Comparison of ENCODE assay signal across 11 mouse cellular contexts in genomic region chr13:52188605-52189003, GRCm38 (mm10).
A peak's percentile ranks its signal among the peaks of the same experiment; 100 is the strongest.
DNase-seq lines count a peak whose midpoint lies in the region; ATAC-seq lines count a peak whose summit lies in the region.
"Had no signal": no experiment of that assay in that cellular context is flagged by ENCODE, and none has a peak within 500 bp of the region (broad histone marks: within the 10 kb centered on the region; RNA-seq: fewer than 3 reads in every experiment).

No protein-coding gene starts in this region.

- H3K9me3 ChIP-seq in midbrain, embryonic 12.5 days = no peaks in the 10 kb centered on the region
- H3K9me3 ChIP-seq in midbrain, embryonic 16.5 days (replicated peaks; ENCODE audit: control insufficient read depth, low read length, poor library complexity, severe bottlenecking) = no peaks in the 10 kb centered on the region
- H3K9me3 ChIP-seq in hindbrain, embryonic 10.5 days = no peaks in the 10 kb centered on the region
- no peaks in the 10 kb centered on the region for H3K9me3 ChIP-seq in neural tube, embryonic 13.5 days
- H3K9me3 ChIP-seq: forebrain, embryonic 13.5 days; hindbrain, embryonic 15.5 days had no signal

- WGBS in midbrain, embryonic 12.5 days = 59% methylated on average over 2 of the region's 2 CpGs
- WGBS in midbrain, embryonic 16.5 days = 56% methylated on average over 2 of the region's 2 CpGs
- WGBS in hindbrain, embryonic 10.5 days = 58% methylated on average over 2 of the region's 2 CpGs
- 22% methylated on average over 2 of the region's 2 CpGs for WGBS in neural tube, embryonic 13.5 days

- DNase-seq in heart, adult 18-20 months = peak; percentile 25 to 39
- no peak for DNase-seq in heart, postnatal 36 days
- DNase-seq in hindbrain, embryonic 10.5 days (ENCODE audit: low spot score) = no peak
- no peak for DNase-seq in layer of hippocampus, postnatal 10 days (ENCODE audit: low spot score in 2 of 2)
- DNase-seq in natural killer cell, adult 2 months (ENCODE audit: low spot score in 2 of 2) = no peak
- DNase-seq: cerebellum, adult 8-10 months had no signal

- H3K36me3 ChIP-seq in midbrain, embryonic 12.5 days = no peaks in the 10 kb centered on the region
- H3K36me3 ChIP-seq in midbrain, embryonic 16.5 days (ENCODE audit: control insufficient read depth, insufficient read depth, low read length) = no peaks in the 10 kb centered on the region
- no peaks in the 10 kb centered on the region for H3K36me3 ChIP-seq in hindbrain, embryonic 10.5 days
- H3K36me3 ChIP-seq in neural tube, embryonic 13.5 days = no peaks in the 10 kb centered on the region
- H3K36me3 ChIP-seq: hindbrain, embryonic 15.5 days had no signal

- ATAC-seq in midbrain, embryonic 12.5 days (ENCODE audit: low FRiP score, low read depth) = peak; percentile 19; the same call in 1 of the 2 replicates
- no peak for ATAC-seq in midbrain, embryonic 16.5 days
- ATAC-seq in neural tube, embryonic 13.5 days (ENCODE audit: low read depth) = peak; percentile 82
- ATAC-seq: forebrain, embryonic 13.5 days had no signal

- H3K27me3 ChIP-seq in midbrain, embryonic 12.5 days = peaks cover 73% of the 10 kb centered on the region
- peaks cover 3% of the 10 kb centered on the region for H3K27me3 ChIP-seq in midbrain, embryonic 16.5 days (ENCODE audit: control insufficient read depth, insufficient read depth, low read depth, low read length)
- H3K27me3 ChIP-seq in hindbrain, embryonic 10.5 days (ENCODE audit: insufficient read depth, poor library complexity, severe bottlenecking) = peaks cover 44% of the 10 kb centered on the region
- peaks cover 11% of the 10 kb centered on the region; the same call in 1 of the 2 replicates for H3K27me3 ChIP-seq in neural tube, embryonic 13.5 days
- H3K27me3 ChIP-seq: forebrain, embryonic 13.5 days; hindbrain, embryonic 15.5 days had no signal

- H3K27ac ChIP-seq in midbrain, embryonic 12.5 days (replicated peaks) = no peak overlapping the region
- no peak overlapping the region for H3K27ac ChIP-seq in midbrain, embryonic 16.5 days (ENCODE audit: low read length)
- 0 out of 2 replicates have a peak overlapping the region, but pooled peaks have one; percentile 30 for H3K27ac ChIP-seq in hindbrain, embryonic 10.5 days
- peak overlapping the region; percentile 49 for H3K27ac ChIP-seq in neural tube, embryonic 13.5 days (replicated peaks)
- H3K27ac ChIP-seq: forebrain, embryonic 13.5 days; hindbrain, embryonic 15.5 days had no signal

- H3K4me3 ChIP-seq in midbrain, embryonic 12.5 days = no peak overlapping the region
- H3K4me3 ChIP-seq in midbrain, embryonic 16.5 days (ENCODE audit: low read depth, low read length) = no peak overlapping the region
- H3K4me3 ChIP-seq in hindbrain, embryonic 10.5 days = no peak overlapping the region
- no peak overlapping the region for H3K4me3 ChIP-seq in neural tube, embryonic 13.5 days
- H3K4me3 ChIP-seq: forebrain, embryonic 13.5 days; hindbrain, embryonic 15.5 days had no signal

- H3K4me2 ChIP-seq in midbrain, embryonic 12.5 days (replicated peaks) = no peak overlapping the region
- H3K4me2 ChIP-seq in midbrain, embryonic 16.5 days (ENCODE audit: low read length) = no peak overlapping the region
- H3K4me2 ChIP-seq in neural tube, embryonic 13.5 days = 0 out of 2 replicates have a peak overlapping the region, but pooled peaks have one; percentile 3
- H3K4me2 ChIP-seq: forebrain, embryonic 13.5 days; hindbrain, embryonic 15.5 days had no signal

- intact Hi-C loops in heart, postnatal 36 days (cut with DNase I) = no loop called here

- H3K4me1 ChIP-seq in midbrain, embryonic 12.5 days = peaks cover 3% of the 10 kb centered on the region; the same call in 1 of the 2 replicates
- H3K4me1 ChIP-seq in midbrain, embryonic 16.5 days (ENCODE audit: control insufficient read depth, insufficient read depth, low read length) = 0 out of 2 replicates have a peak, but pooled peaks cover 3% of the 10 kb centered on the region
- peaks cover 30% of the 10 kb centered on the region for H3K4me1 ChIP-seq in hindbrain, embryonic 10.5 days (replicated peaks)
- peaks cover 26% of the 10 kb centered on the region for H3K4me1 ChIP-seq in neural tube, embryonic 13.5 days (replicated peaks)

- H3K9ac ChIP-seq in midbrain, embryonic 12.5 days (replicated peaks) = no peak overlapping the region
- H3K9ac ChIP-seq in midbrain, embryonic 16.5 days (ENCODE audit: low read depth, low read length) = no peak overlapping the region
- no peak overlapping the region for H3K9ac ChIP-seq in neural tube, embryonic 13.5 days
- H3K9ac ChIP-seq: forebrain, embryonic 13.5 days; hindbrain, embryonic 15.5 days had no signal

Comparison
In these comparisons a context has a peak if more than half of its experiments do, and no peak if none do; other contexts are left out.
1. DNase-seq: peak in heart, adult 18-20 months (2 of 2); none in heart, postnatal 36 days (0 of 2), hindbrain, embryonic 10.5 days (single experiment), layer of hippocampus, postnatal 10 days (0 of 2) and natural killer cell, adult 2 months (0 of 2).
2. H3K27ac ChIP-seq: peak in hindbrain, embryonic 10.5 days (single experiment) and neural tube, embryonic 13.5 days (single experiment); none in midbrain, embryonic 12.5 days (single experiment) and midbrain, embryonic 16.5 days (single experiment).